Mouse (Mus musculus): ENCODE data around the gene Gm10065. TPM values are rescaled to one million over a fixed set of nuclear protein-coding genes. Genes with fewer than 3 reads are reported as not detected.
A peak's percentile ranks its signal among the peaks of the same experiment; 100 is the strongest.
"Not testable (repeated sequence)": the region's sequence is repeated elsewhere in the genome, so short reads cannot be mapped to it uniquely, and the experiment has no call there.

Gene Gm10065
- polyA plus RNA-seq (2012; rRNA removed), result not detected in 2 replicates

DNA sequence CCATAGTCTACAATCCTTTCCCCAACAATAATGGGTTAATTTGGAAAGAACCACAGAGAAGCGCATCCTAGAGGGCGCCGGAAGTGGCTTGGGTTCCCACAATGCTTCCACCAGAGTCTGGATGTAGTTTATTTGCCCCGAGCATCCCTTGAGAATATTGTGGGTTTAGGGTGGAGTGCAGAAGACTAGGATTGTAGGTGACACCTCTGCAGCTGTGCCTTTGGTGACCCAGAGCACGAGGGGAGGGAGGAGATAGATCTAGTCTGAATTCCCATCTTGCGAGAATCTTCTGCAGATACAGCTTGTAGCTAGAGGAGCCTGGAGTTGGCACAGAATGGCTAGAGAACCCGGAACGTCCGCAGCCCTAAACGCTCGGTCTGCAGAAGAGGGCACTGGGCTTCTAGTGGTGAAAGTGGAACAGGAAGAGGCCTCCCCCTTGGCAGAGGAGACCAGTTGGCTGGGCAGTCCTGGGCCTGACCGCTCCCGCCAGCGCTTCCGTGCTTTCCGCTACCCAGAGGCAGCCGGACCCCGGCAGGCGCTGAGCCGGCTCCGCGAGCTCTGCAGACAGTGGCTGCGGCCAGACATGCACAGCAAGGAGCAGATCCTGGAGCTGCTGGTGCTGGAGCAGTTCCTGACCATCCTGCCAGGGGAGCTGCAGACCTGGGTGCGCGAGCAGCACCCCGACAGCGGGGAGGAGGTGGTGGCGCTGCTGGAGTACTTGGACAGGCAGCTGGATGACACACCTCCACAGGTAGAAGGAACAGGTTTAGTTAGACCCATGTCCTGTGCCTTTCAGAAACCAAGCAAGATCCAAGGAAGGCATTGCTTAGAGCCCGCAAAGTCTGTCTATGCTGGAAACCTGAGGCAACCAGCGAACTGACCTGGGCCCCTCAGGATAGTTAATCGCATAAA lies at the start of gene Gm10065, which contains the start of gene Zkscan4:
Gm10065 (minus strand) TSS at position 683 of the 912 bp plus-strand sequence.
Zkscan4 (plus strand) TSS at position 149 of the 912 bp plus-strand sequence.
- WGBS, result 2% methylated on average over 31 of the region's 31 CpGs
- not testable (repeated sequence) for DNase-seq (ENCODE audit: low read depth, low spot score)

DNA sequence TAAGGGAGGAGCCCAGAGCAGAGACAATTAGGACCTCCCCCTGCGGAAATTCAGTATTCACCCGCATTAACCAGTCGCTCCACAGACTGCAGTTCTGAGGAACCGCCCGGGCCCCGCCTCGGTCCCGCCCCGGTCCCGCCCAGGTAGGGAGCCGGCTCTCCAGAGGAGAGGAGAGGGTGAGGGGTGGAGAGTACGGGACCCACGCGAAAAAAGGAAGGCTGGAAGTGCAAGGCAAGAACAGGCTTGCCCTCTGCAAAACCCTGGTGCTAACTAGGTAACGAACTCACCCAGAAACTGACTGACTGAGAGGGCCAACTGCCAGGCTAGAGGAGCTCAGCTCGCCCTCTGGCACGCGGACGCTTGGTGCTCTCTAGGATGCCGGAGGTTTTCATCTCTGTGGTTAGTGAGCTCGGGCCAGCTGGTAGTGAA lies 27.0 kb upstream of the Gm10065 start:
- under 1% methylated on average over 21 of the region's 21 CpGs for WGBS
- DNase-seq (ENCODE audit: low read depth, low spot score), result peak; percentile 75

DNA sequence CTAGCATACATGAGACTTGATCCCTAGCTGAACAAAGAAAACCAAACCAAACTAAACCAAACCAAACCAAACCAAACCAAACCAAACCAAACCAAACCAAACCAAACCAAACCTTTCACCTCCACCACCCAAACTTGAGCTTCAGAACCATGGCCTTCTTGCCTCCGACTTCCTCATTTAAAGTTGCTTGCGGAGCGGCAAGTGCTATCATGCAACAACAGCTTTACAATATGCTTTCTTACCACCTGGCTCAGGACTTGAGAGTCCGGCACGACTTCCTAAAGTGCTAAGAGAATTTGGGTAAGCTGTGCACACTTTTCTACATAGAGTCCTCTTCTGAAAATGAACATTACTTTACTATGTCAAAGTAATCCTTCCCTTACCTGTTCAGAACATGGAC lies 23.1 kb upstream of the Gm10065 start:
- no peak for DNase-seq (ENCODE audit: low read depth, low spot score)
- WGBS, result 88% methylated on average over 5 of the region's 5 CpGs

DNA sequence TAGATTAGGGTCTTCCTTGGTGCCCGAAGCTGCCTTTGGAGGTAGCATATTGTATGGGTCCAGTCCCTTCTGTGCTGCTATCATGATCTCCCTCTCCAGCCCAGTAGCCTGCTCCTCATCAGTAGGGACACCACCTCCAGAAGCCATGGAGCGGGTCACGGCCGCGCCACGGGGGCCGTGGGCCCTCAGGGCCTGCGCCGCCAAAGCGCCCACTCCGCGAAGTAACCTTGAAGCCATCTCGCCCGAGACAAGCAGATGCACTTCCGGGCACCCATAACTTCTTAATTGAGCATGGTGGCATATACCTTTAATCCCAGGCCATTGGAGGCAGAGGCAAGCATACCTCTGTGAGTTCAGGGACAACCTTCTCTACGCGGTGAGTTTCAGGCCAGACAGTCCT lies 21.9 kb upstream of the Gm10065 start, which contains the start of gene Gm11273:
Gm11273 (minus strand) TSS at position 237 of the 400 bp plus-strand sequence.
- DNase-seq (ENCODE audit: low read depth, low spot score), result not testable (repeated sequence)
- WGBS, result 93% methylated on average over 17 of the region's 17 CpGs

DNA sequence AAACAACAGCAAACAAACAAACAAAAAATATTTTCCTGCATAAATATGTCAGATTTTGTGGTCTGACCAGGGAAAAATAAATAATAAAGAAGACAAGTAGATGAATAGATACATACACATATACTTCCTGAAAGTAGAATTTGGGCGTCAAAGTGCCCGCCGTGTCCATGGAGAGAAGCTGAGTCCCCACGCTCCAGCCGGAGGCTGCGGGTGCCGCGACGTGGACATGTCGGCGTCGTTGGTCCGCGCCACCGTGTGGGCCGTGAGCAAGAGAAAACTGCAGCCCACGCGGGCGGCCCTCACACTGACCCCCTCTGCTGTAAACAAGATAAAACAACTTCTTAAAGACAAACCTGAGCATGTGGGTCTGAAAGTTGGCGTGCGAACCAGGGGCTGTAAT lies 15.8 kb upstream of the Gm10065 start, which contains the start of gene AK157302:
AK157302 (plus strand) TSS at position 144 of the 400 bp plus-strand sequence.
- no peak for DNase-seq (ENCODE audit: low read depth, low spot score)
- WGBS, result 94% methylated on average over 21 of the region's 21 CpGs

DNA sequence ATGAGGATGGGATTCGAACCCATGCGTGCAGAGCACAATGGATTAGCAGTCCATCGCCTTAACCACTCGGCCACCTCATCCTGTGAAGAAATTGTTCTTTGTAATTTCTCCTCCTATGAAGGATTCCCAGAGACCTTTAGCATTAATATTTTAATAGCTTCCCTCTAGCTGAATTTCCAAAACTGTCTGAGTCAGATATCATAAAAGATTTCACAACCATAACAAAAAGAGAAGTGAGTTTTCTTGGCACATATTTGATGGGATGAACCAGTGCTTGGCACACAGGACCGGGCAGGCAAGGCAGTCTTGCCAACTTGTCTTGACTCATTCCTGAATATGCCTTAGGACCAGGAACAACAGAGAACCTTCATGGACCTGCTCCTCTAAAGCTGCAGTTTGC lies 13.6 kb upstream of the Gm10065 start:
- DNase-seq (ENCODE audit: low read depth, low spot score), result no peak
- 70% methylated on average over 5 of the region's 5 CpGs for WGBS

DNA sequence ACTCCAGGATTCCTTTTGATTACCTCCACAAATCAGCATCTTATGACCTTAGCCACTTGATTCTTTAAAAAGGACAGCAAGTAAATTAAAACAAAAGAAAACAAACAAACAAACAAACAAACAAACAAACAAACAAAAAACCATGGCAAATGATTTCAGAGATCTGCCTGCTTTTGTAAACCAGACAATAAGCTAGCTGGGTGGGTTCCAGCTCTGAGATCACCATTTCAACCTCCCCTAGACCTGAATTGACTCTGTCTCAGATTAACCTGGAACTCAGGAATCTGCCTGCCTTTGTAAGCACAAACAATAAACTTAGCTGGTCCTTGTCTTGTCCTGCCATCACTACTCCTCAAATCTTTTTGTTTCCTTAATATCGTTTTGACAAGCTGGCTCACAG lies 7.6 kb upstream of the Gm10065 start:
- WGBS, result 89% methylated on average over 1 of the region's 1 CpGs

DNA sequence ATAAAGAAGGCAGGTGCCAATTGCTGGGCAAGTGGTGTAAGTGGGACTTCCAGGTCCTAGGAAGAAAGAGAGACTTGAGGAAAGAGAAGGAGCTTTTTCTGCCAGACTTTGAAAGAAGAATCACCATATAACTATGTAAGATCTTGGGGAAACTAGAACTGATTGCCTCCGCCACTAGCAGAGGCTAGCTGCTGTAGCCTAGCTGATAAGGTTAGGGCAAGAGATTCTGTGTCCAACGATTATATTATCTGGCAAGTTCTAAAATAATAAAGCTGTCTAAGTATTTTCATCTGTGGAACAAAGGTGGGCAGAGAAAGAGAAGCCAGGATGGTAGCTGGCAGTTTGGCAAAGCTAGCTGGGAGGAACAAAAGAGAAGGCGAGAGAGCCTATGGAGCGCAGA lies 6.8 kb downstream of the Gm10065 start:
- no peak for DNase-seq (ENCODE audit: low read depth, low spot score)
- 56% methylated on average over 4 of the region's 4 CpGs for WGBS

More for the DNA sequence above, 7.6 kb upstream of the Gm10065 start:
- no peak for DNase-seq (ENCODE audit: low read depth, low spot score)

DNA sequence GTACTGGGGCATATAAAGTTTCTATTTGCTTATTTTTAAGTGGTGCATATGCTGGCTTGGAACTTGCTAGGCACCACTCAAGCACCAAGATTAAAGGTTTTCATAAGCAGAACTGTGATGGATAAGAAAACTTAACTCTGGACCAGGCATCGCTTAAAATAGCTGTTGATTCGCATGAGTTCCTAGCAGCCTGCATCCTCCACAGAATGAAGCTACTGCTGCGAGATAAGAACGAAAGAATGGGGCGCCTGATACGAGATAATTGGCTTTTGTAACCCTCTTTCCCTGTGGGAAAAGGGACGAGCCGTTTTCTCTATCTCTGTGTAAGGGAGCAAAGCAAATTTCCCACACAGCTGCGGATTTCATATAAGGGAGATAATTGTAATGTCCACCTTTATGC lies 10.1 kb downstream of the Gm10065 start:
- no peak for DNase-seq (ENCODE audit: low read depth, low spot score)
- 62% methylated on average over 9 of the region's 9 CpGs for WGBS

DNA sequence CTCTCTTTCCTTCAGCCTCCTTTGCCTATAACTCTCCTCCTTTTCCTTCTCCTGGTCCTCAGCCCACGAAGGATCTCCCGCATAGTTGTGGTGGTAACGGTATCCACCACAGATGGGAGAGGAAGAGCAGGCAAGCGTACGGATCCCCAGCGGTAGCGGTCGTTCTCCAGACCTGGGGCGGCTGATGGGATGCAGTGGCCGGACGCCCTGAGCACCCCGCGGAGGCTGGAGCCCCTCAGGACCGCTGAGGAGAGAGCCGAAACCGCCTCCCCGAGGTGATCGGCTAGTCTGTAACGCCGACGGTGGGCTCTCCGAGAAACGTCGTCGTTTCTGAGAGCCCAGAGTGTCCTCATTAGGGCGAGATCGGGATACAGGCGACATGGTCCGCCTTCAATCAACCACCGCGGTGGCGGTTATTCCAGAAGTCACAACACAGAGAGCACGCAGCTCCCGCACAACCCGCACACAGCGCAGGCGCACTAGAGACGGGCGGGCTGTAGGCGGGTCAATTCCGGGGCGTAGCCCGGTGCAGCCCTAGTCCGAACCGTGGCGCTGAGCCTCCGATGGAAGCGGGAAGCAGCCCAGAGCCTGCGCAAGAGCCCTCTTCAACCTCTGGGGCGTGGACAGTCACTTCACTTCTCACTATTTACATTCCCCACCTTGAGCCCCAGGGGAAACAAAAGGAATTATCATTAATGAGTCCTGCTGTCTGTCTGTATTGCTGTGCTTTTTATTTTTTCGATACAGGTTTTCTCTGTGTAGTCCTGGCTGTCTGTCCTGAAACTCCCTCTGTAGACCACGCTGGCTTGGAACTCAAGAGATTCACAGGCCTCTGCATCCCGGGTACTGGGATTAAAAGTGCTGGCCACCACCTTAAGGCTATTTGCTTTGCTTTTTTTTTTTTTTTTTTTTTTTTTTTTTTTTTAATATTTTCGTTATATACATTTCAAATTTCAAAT lies 10.9 kb downstream of the Gm10065 start, which contains the start of gene Nkapl:
Nkapl (minus strand) TSS at position 449 of the 959 bp plus-strand sequence.
- DNase-seq (ENCODE audit: low read depth, low spot score), result peak; percentile 59
- WGBS, result 1% methylated on average over 54 of the region's 54 CpGs

DNA sequence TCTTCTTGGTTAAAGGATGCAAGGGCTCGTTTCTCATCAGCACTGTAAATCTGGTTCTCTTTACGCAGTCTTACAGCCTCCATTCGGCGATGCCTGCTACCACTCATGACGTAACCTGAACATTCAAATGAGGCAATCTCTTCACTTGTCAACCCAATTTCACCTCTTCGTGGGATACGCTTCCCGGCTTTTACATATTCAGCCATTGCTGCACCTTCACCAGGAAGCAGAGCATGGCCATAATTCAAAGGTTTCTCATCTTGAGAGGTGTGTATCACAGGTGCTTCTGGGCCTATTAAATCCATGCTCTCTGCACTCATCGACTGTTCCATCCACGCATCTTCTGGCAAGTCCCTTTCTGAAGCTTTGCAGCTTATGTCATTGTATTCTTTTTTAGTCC lies 11.9 kb downstream of the Gm10065 start:
- DNase-seq (ENCODE audit: low read depth, low spot score), result no peak
- WGBS, result 91% methylated on average over 10 of the region's 10 CpGs

DNA sequence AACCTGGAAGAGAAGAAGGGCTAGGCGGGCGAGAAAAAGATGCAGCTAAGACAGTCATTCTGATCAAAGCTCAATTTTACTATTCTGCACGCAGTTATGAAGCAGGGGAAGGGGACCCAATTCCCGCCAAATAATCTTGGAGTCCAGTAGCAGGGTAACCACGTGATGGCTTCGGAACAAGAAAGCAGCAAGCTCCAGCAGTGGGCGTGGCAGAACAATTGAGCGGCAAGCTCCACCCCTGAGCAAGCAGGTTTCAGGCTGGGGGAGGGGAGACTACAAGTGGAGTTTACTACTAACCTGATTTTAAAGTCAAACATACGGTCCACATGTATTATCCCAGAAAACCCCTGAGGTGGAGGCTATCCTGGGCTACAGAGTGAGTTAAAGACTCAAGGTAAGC lies 16.7 kb downstream of the Gm10065 start:
- DNase-seq (ENCODE audit: low read depth, low spot score), result not testable (repeated sequence)
- WGBS, result 44% methylated on average over 9 of the region's 9 CpGs

DNA sequence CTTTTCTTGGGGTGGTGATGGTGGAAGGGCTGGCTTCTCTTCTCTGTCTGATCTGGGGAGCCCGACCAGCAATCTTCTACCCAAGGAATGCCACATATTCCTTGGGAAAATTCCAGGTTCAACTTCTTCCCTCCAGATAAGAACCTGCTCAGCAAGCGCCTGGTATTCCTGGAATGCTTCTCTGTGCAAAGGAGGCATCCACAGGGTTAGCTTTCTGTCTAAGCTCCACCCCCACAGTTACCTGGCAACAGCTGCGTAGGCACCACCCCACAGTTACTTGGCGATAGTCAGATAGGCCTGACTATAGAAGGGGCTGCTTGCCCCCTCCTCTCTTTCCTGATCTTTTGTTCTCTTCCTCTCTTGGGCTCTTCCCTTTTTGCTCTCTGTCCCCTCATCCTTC lies 22.9 kb downstream of the Gm10065 start:
- WGBS, result 13% methylated on average over 4 of the region's 4 CpGs
- no peak for DNase-seq (ENCODE audit: low read depth, low spot score)

DNA sequence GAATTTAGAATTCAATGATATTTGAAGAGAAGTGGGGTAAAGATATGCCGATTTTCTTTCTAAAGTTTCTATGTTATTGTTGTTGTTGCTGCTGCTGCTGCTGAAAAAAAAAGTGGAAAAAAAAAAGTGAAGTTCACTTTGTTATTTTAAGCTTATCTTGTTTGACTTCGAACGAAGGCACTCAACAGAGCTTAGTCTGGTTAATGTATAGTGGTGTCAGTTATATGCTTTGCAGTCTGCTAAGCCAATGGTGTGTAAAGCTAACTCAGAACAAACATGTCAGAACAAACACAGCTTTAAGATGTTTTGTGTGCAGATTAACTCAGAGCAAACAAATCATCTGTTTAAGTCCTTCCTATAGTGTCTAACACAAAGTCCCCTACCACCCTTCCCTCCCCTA lies 25.1 kb downstream of the Gm10065 start:
- 32% methylated on average over 3 of the region's 3 CpGs for WGBS
- no peak for DNase-seq (ENCODE audit: low read depth, low spot score)

DNA sequence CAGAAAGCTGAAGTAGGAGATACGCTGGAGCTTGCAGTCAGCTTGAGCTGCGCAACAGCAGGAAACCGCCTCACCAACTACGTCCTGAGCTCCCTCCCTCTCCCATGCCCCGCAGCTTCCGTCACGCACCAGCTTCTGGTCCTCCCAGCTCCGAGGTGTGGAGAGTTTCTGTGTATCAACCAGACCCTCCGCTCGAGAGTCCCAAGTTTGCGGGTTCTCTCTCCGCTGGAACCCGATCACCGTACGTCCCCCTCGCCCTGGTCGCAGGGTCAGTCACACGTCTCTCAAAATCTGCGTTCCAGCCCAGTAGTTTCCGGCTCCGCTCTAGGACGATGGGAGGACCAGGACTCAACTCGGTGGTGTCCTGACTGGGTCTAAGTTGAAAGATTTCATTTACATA lies 25.8 kb downstream of the Gm10065 start, which contains the start of gene Zscan26:
Zscan26 (minus strand) TSS at position 282 of the 400 bp plus-strand sequence.
- under 1% methylated on average over 23 of the region's 23 CpGs for WGBS
- peak; percentile 80 for DNase-seq (ENCODE audit: low read depth, low spot score)

DNA sequence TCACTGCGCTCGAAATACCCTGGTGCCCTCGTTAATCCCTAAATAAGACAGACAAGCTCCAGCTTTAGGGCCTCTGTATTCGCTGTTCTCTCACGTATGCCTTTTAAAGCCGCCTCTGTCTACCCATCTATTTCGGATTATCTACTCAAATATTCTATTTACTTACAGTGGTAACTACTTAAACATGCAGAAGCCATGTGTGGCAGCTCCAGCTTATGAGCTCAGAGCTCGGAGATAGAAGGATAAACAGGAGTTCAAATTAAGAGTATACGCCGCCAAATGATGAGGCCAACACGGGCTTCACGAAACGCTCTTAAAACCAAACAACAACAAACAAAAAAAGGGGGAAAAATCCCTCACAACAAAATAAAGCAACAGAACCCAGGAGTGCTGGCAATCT lies 26.2 kb downstream of the Gm10065 start:
- no peak for DNase-seq (ENCODE audit: low read depth, low spot score)
- under 1% methylated on average over 13 of the region's 13 CpGs for WGBS

DNA sequence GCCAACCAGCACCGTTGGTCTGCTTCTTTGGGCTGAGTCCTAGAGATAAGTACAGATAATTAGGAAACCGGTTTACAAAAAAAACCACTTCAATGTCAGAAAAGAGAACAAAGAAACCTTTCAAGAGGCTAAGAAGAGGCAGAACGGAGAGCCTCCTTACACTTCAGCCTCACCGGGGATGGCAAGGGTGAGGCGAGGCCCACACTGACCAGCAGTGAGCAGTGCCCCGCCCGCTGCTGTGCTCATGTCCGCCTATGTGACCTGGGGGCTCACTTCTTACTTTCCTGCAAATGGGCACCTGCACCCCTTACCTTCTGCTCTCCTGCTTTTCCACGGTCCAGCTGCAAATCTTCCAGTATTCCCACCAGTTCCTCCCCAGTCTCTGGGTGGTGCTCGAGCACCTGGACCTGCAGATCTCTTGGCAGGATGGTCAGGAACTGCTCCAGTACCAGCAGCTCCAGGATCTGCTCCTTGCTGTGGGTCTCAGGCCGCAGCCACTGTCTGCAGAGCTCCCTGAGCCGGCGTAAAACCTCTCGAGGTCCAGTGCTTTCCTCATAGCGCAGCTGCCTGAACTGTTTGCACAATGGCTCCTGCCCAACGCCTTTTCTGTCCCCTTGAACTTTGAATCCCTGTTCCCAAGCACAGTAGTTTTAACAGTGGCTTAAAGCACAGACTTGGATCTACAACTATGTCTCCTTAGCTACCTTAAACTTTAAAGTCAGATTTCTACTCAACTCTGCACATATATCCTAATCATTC lies 31.2 kb downstream of the Gm10065 start:
- DNase-seq (ENCODE audit: low read depth, low spot score), result peak; percentile 22
- WGBS, result 44% methylated on average over 16 of the region's 16 CpGs

DNA sequence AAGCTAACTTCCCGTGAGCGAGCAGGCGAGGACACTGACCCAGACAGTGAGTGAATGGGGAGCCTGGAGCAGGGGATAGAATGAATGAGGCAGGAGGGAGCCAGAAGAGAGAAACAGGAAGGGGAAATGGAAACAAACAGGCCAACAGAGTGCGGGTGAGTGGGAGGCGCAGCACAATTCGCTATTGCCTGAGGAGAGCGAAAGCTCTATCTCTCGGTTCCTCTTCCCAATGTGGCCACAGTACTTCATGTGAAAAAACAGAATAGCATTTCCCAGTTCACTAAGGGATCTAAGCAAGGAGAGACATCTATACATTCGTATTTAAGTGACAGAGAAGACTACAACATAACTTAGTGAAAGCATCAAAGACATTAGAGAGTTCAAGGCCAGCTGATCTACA lies 32.4 kb downstream of the Gm10065 start:
- 91% methylated on average over 9 of the region's 9 CpGs for WGBS
- DNase-seq (ENCODE audit: low read depth, low spot score), result no peak

DNA sequence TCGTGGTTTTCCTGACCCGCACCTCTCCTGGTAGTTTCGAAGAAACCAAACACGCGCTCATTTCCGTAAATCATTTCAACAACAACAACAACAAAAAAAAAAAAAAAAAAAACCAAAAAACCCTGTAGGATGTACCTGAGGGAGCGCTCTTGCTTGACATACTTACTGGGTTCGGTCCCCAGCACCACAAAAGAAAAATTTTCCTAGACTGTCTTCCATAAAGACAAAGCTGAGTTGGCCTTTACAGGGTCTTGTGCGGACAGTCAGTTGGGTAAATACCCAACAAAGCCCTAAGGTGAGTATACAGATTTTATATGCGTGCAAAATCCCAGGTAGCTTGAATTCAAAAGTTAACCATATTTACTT lies 38.1 kb downstream of the Gm10065 start:
- DNase-seq (ENCODE audit: low read depth, low spot score), result no peak
- WGBS, result 28% methylated on average over 10 of the region's 10 CpGs

Data from large intestine, adult 2 months (tissue).